Mouse (Mus musculus): Measurements from ENCODE around the gene Ubr4.

Ubr4 gene

GRCm38 (mm10) chr4:139351931-139352711 is at the start of gene Ubr4, which contains the start of the genes Mrto4 and Emc1:
Gene Ubr4, plus strand, starts transcription at chr4:139352609.
Gene Mrto4, minus strand, starts transcription at chr4:139352576.
Gene Emc1, plus strand, starts transcription at chr4:139352587.
- DNase-seq (ENCODE audit: low read depth) = peak; percentile 52

GRCm38 (mm10) chr4:139305521-139305920 is 46.9 kb upstream of the Ubr4 start:
- no peak for DNase-seq (ENCODE audit: low read depth)

DNA sequence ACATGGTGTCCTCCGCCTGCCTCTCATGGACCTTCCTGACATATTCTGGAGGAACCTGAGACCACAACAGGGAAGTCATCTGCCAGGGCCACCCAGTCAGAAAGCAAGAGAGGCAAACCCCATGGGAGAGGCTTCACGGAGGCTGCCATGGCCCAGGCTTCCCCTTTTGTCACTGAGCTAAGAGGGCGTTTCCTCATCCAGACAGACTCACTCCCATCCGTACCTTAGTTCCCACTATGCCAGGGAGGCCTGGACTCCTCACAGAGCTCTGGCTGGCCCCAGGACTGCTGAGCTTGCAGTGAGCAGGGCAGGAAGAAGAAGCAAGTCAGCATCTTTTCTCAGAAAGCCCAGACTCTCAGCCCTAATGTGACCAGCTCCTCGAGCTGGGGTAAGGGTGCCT is 44.5 kb upstream of the Ubr4 start:
- no peak for DNase-seq (ENCODE audit: low read depth)

DNA sequence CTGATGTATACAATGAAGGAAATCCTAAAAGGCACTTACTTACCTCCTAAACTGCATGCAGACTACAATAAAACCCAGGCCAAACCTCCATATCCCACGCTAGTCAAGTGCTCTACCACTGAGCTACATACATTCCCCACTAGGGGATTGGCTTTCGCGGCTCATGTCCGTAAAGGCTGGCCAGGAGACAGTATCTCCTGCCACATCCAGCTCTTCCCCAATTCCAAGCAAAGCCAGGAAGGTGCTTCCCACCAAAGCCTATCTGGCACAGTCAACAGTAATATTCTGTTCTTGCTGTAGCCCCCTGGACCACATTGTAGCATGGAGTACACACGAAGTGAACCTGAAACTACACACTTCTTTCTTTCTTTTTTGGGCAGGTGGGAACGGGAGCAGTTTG is 42.8 kb upstream of the Ubr4 start:
- DNase-seq (ENCODE audit: low read depth) = no peak

DNA sequence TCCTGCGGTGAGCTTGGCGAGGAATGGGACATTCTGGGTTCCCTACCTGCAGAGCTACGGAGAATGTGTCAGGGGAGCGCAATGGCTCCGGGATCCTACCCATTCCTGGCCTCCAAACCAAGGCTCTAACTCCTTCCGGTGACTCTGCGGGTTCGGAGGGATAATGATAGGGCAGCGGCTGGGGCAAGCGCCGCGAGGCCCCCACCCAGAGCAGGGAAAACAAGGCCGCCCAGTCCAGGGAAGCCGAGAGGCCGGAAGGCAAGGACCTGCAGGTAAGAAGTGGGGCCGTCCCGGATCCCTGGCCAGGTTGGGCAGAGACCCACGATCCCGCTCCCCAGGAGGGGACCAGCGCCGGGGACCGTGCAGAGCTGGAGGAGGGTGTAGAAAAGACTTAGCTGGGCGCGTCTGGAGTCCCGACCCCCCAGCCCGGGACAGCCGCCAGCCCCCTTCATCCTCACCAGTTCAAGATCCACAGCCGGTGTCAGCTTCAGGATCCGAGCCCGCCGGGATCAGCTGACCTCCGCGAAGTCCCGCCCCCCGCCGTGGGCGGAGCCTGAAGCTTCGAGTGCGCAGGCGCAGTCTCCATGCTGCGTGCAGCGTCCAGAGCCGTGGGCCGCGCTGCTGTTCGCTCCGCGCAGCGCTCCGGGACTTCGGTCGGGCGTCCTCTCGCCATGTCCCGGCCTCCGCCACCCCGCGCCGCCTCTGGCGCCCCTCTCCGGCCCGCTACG is 42.1 kb upstream of the Ubr4 start, which contains the start of the genes Pqlc2 and Akr7a5:
TSS of gene Pqlc2 (minus strand) at position 538 of the 728 bp plus-strand sequence.
TSS of gene Akr7a5 (plus strand) at position 574 of the 728 bp plus-strand sequence.
- DNase-seq (ENCODE audit: low read depth) = peak; percentile 79

DNA sequence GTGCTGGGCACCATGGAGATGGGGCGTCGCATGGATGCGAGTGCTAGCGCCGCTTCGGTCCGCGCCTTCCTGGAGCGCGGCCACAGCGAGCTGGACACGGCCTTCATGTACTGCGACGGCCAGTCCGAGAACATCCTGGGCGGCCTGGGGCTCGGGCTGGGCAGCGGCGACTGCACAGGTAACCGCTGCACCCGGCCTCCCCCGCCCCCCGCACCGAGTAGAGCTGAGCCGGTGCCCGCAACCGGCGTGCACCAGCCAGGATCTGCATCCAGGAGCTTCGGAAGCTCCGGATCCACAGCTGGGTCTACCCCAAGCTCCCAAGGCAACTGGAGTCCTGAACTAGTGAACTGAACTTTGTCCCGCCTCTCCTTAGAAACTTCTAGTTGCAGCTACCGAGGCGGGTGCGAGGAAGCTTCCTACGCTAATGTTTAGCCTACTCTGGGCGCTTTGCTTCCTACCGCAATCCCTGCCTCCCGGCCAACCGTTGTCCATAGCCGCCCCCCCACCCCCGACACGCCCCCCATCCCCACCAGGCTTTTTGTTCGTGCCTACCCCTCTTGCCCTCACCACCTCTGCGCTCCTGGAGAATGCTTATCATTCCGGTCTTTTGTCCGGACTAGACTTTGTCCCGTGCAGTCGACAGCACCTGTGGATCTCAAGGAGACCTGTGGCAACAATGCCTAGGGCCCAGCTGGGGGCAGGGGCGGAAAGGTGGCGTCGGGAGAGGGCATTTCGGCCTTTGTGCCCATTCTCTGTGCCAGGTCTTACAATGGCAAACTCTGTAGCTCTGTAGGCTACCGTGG is 41.3 kb upstream of the Ubr4 start:
- no peak for DNase-seq (ENCODE audit: low read depth)

GRCm38 (mm10) chr4:139311707-139312106 is 40.7 kb upstream of the Ubr4 start:
- no peak for DNase-seq (ENCODE audit: low read depth)

- DNase-seq (ENCODE audit: low read depth) = no peak
These were observed 39.8 kb upstream of the Ubr4 start for GRCm38 (mm10) chr4:139312632-139313031.

GRCm38 (mm10) chr4:139318449-139318848 is 34.0 kb upstream of the Ubr4 start:
- DNase-seq (ENCODE audit: low read depth) = no peak

DNA sequence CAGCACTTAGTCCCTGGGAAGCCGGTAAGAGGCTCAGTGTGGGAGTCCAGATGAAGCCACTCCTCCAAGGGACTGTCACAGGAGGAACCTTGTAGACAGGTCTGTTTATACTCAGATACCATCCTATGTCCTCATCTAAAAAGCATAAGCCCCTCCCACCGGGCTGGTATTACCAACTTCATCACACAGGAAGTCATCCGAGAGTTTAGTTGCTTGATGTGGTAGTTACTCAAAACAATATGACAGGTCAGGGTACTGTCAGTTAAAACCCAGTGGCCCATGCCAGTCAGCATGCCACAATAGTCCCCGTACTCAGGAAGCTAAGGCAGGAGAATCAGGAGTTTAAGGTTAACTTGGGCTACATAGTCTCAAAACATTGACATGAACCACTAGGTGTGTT is 32.7 kb upstream of the Ubr4 start:
- DNase-seq (ENCODE audit: low read depth) = no peak

DNA sequence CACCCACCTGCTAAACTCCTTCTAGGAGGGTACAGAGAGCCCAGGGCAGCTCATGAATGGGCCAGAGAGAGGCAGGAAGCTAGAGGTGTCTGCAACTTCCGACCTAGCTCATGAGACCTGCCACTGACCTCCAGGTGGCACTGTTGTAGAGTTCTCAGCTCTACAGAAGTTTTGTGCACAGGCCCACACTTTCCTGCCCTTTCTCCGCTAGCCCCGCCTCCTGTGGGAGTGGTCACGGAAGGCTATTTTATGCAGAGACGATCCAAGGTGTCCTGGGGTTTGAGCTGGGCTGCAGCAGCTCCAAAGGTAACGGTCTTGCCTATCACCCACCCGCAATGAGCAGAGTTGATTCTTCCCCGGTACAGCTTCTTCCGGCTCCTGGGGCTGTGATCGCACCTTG is 21.8 kb upstream of the Ubr4 start:
- DNase-seq (ENCODE audit: low read depth) = peak; percentile 56

DNA sequence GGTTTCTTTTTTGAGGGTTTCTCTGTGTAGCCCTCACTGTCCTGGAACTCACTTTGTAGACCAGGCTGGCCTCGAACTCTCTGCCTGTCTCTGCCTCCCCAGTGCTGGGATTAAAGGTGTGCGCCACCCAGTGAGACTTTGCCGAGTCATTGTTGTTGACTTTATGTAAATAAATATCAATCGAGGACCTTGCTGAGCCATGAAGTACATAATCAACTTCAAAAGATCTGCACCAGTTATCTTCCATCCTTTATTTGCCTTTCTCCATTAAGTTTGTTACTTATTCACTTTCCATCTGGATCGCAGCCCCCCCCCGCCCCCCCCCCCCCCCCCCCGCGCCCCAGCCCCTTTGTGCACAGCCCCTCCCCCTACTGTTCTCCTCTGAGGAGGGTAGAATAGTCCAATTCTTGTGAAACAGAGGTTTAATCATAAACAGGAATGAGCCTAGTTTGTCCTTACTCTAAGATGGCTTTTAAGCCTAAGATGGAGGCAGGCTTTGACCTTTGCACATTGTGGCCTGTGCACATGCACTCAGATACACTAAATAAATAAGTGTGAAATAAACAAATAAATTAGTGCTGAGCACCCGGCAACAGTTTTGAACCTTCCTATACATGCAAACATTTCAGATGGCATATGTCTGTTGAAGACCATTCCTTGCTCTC is 17.6 kb upstream of the Ubr4 start:
- DNase-seq (ENCODE audit: low read depth) = no peak

DNA sequence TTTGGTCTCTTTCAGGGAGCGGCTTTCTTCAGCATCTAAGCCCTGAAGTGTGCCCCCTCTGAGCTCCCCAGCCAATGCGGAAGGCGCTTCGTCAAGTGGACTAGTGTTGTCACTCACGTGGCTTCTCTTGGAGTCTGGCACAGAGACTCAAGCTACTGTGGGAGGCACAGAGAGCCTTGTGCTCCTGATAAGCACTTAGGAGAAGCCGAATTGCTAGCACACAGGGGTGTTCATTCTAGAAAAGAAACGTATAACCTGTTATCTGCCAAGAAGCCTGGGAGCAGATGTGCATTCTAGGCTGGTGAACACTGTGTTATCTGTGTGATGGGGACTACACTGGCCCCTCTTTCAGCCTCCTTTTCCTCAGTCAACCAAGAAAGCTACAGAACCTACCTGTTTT is 16.9 kb upstream of the Ubr4 start:
- DNase-seq (ENCODE audit: low read depth) = no peak

GRCm38 (mm10) chr4:139336822-139337483 is 15.5 kb upstream of the Ubr4 start:
- DNase-seq (ENCODE audit: low read depth) = peak; percentile 50

DNA sequence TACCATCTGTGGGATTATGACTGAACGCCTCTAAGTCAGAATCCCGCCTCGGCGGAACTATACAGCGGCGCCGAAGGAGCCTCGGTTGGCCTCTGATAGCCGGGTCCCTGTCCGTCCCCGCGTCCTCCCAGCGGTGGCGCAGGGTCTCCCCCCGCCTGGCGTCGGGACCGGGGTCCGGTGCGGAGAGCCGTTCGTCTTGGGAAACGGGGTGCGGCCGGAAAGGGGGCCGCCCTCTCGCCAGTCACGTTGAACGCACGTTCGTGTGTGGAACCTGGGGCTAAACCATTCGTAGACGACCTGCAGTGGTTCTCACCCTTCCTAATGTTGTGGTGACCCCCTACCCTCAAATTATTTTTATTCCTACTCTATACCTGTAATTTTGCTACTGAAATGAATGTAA is 14.3 kb upstream of the Ubr4 start:
- DNase-seq (ENCODE audit: low read depth) = no peak

DNA sequence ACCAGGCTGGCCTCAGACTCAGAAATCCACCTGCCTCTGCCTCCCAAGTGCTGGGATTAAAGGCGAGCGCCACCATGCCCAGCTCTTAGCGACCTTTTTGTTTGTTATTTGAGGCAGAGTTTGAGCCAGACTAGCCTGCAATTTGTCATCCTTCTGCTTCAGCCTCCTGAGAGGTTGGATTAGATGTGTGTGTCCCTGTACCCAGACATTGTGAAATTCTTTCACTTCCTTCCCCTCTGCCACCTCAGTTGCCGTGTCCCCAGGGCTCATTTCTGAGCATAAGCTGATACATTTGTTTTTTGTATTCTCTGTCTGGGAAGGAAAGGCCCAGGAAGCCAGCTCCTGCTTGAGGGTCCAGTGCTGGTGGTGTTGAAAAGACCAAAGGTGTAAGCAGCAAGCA is 11.6 kb upstream of the Ubr4 start:
- no peak for DNase-seq (ENCODE audit: low read depth)

- no peak for DNase-seq (ENCODE audit: low read depth)
These were observed 10.7 kb upstream of the Ubr4 start for GRCm38 (mm10) chr4:139341556-139342233.

DNA sequence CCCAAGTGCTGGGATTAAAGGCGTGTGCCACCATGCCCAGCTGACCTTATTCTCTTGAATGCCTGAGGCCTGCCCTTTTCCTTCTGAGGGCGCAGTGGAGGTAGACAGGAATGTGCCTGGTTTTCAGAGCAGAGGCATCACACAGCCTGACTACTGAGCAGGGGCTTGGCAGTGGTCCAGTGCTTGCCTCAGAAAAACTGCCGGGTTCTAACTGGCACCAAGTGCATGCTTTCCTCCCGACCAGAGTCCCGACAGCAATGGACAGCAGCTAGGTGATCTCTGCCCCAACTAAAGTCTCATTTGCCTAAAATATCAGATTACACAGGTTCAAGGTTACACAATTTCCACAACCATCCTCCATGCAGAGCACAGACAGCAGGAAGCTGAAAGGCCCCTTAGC is 8.7 kb upstream of the Ubr4 start:
- DNase-seq (ENCODE audit: low read depth) = no peak

DNA sequence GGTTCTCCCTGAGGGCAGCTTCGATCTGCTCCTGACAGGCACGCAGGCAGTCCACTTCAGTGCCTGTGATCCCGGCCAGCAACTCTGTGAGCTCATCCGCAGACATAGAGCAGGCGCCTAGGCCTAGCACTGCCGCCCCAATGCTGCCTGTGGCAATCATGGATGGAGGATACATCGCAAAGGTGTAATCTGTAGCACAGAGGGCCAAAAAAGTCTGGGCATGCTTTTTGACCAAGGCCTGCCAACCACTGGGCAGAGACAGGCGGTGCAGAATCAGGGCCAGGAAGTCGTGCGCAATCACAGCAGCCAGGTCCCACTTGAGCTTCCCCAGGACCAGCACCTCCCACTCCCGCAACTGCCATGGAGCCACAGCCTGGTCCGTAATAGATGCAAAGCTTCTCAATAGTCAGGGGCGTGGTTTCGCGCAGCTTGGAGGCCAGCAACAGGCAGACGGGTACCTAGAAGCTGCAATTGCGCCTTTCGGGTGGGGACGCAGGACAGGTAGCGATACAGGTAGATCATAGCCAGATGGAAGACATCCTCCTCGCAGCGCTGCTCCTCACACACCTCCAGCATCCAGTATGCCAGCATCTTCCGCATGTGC is 6.9 kb upstream of the Ubr4 start:
- no peak for DNase-seq (ENCODE audit: low read depth)

GRCm38 (mm10) chr4:139352832-139353231 is 423 bp downstream of the Ubr4 start:
- DNase-seq (ENCODE audit: low read depth) = no peak

All from fibroblast of lung, adult 2 months (primary cell).